Mouse (Mus musculus) liver, embryonic 15.5 days (tissue): ENCODE results near the gene Grb14. TPM values are rescaled to one million over a fixed set of nuclear protein-coding genes. Genes with fewer than 3 reads are reported as not detected.

Source experiments
- ATAC-seq: fragments of 200-750 bp; cut with Nextera tagmentation; 2 replicates; pipeline ENCODE4 v1.8.0; 2017; ENCODE audit warnings: moderate number of reproducible peaks, mild to moderate bottlenecking, moderate library complexity; ENCODE audit not compliant: insufficient read depth
- H3K27ac ChIP-seq: fragments of 300-500 bp; sonication (generic); replicated peaks from 2 replicates; pipeline ENCODE4 v1.5.1; 2015; ENCODE audit warnings: mild to moderate bottlenecking, inconsistent platforms
- H3K27me3 ChIP-seq: fragments of 300-500 bp; sonication (generic); 2 replicates; pipeline ENCODE4 v1.6.1; 2015; ENCODE audit warnings: mild to moderate bottlenecking, inconsistent platforms
- H3K36me3 ChIP-seq: fragments of 300-500 bp; sonication (generic); replicated peaks from 2 replicates; pipeline ENCODE4 v1.6.1; 2015; ENCODE audit warnings: moderate library complexity, mild to moderate bottlenecking, inconsistent platforms
- H3K4me1 ChIP-seq: fragments of 300-500 bp; sonication (generic); replicated peaks from 2 replicates; pipeline ENCODE4 v1.6.1; 2015; ENCODE audit warnings: inconsistent platforms
- H3K4me2 ChIP-seq: fragments of 300-500 bp; sonication (generic); 2 replicates; pipeline ENCODE4 v1.6.1; 2015; ENCODE audit warnings: moderate library complexity, mild to moderate bottlenecking, inconsistent platforms
- H3K4me3 ChIP-seq: fragments of 300-500 bp; sonication (generic); replicated peaks from 2 replicates; pipeline ENCODE4 v1.5.1; 2015; ENCODE audit warnings: mild to moderate bottlenecking, inconsistent platforms
- H3K9ac ChIP-seq: fragments of 300-500 bp; sonication (generic); 2 replicates; pipeline ENCODE4 v1.6.1; 2015; ENCODE audit warnings: moderate library complexity, mild to moderate bottlenecking, inconsistent platforms
- H3K9me3 ChIP-seq: fragments of 300-500 bp; sonication (generic); replicated peaks from 2 replicates; pipeline ENCODE4 v1.6.1; 2016; ENCODE audit warnings: inconsistent platforms
- WGBS: fragments of 180-500 bp; shearing (Covaris S2); methylation state at CpG from one replicate; pipeline ENCODE4 v1.1.7; 2015; ENCODE audit warnings: mixed read lengths; ENCODE audit not compliant: insufficient replicate concordance; 5-methylcytosine and 5-hydroxymethylcytosine counted together
- polyA plus RNA-seq: library from polyadenylated mRNA; unstranded; fragments of >200 nt; fragmentation: Nextera tagmentation; extraction: Ambion mirVana; gene quantifications from 2 replicates; pipeline ENCODE4 v1.2.1, GENCODE M21; 2015

Gene Grb14
- polyA plus RNA-seq, 1 experiment from 2014 or later: 8.0 TPM

- 37% methylated on average over 2 of the region's 2 CpGs for WGBS
- ATAC-seq: no peak
- no peaks in the 10 kb centered on the region for H3K36me3 ChIP-seq
Observed at GRCm38 (mm10) chr2:64949210-64949609, 75.6 kb downstream of the Grb14 start.

GRCm38 (mm10) chr2:64948418-64949169, 76.2 kb downstream of the Grb14 start:
- H3K36me3 ChIP-seq: no peaks in the 10 kb centered on the region
- 67% methylated on average over 12 of the region's 12 CpGs for WGBS
- H3K9ac ChIP-seq: no peak overlapping the region
- no peak overlapping the region for H3K4me2 ChIP-seq
- H3K4me1 ChIP-seq: no peaks in the 10 kb centered on the region
- H3K27me3 ChIP-seq: no peaks in the 10 kb centered on the region
- ATAC-seq: no peak
- H3K9me3 ChIP-seq: no peaks in the 10 kb centered on the region
- no peak overlapping the region for H3K27ac ChIP-seq
- H3K4me3 ChIP-seq: no peak overlapping the region

More at GRCm38 (mm10) chr2:64949210-64949609, 75.6 kb downstream of the Grb14 start:
- Histone ChIP-seq H3K9me3 (no peaks in the 10 kb centered on the region), H3K27ac (no peak overlapping the region), H3K4me1 (no peaks in the 10 kb centered on the region), H3K27me3 (no peaks in the 10 kb centered on the region), H3K4me3 (no peak overlapping the region), H3K9ac (no peak overlapping the region), H3K4me2 (no peak overlapping the region)

DNA sequence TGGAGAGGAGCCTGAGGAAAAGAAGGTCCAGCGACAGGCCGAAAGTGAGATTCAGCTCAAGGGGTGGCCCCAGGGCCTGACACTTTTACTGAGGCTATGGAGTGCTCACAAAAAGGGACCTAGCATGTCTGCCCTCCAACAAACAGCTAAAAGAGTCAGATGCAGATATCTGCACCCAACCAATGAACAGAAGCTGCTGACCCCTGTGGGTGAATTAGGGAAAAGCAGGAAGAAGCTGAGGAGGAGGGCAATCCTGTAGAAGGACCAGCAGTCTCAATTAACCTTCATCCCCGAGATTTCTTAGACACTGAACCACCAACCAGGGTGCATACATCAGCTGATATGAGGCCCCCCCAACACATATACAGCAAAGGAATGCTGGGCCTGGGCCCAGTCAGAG, 77.3 kb downstream of the Grb14 start:
- Histone ChIP-seq H3K4me1 (no peaks in the 10 kb centered on the region), H3K27ac (no peak overlapping the region), H3K4me3 (no peak overlapping the region), H3K9ac (no peak overlapping the region), H3K27me3 (no peaks in the 10 kb centered on the region), H3K36me3 (no peaks in the 10 kb centered on the region), H3K9me3 (no peaks in the 10 kb centered on the region), H3K4me2 (no peak overlapping the region)
- no peak for ATAC-seq
- WGBS: 59% methylated on average over 3 of the region's 3 CpGs

DNA sequence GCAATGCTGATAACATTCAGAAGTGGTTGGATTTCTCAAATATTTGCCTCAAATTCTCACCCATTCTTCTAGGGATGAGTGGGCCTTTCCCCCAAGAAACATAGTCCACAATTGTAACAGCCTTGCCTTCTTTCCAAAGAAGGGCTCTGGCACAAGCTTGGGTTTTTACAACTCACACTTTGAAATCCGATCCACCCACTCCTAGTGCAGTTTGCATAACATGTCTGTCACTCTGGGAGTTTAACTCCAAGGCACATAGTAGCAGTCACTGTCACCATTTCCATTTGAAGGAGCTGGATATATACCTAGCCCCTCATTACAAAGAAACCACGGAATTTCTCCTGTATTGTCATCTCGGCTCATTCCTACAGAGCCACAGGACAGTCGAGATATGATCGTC, 103.9 kb downstream of the Grb14 start:
- Histone ChIP-seq H3K9ac (no peak overlapping the region), H3K27me3 (no peaks in the 10 kb centered on the region), H3K27ac (no peak overlapping the region), H3K4me1 (no peaks in the 10 kb centered on the region), H3K4me2 (no peak overlapping the region), H3K9me3 (no peaks in the 10 kb centered on the region), H3K36me3 (no peaks in the 10 kb centered on the region), H3K4me3 (no peak overlapping the region)
- WGBS: 48% methylated on average over 5 of the region's 5 CpGs
- no peak for ATAC-seq

- no peaks in the 10 kb centered on the region for H3K9me3 ChIP-seq
- no peak overlapping the region for H3K27ac ChIP-seq
- H3K36me3 ChIP-seq: 0 out of 2 replicates have a peak, but pooled peaks cover 3% of the 10 kb centered on the region
- ATAC-seq: no peak
- no peak overlapping the region for H3K4me3 ChIP-seq
- no peaks in the 10 kb centered on the region for H3K4me1 ChIP-seq
- no peak overlapping the region for H3K4me2 ChIP-seq
- H3K27me3 ChIP-seq: no peaks in the 10 kb centered on the region
- WGBS: 48% methylated on average over 6 of the region's 6 CpGs
- no peak overlapping the region for H3K9ac ChIP-seq
Observed at GRCm38 (mm10) chr2:64915448-64915847, 109.3 kb downstream of the Grb14 start.

GRCm38 (mm10) chr2:64904877-64905276, 119.9 kb downstream of the Grb14 start:
- H3K4me3 ChIP-seq: no peak overlapping the region
- H3K27me3 ChIP-seq: no peaks in the 10 kb centered on the region
- 68% methylated on average over 5 of the region's 5 CpGs for WGBS
- H3K4me2 ChIP-seq: no peak overlapping the region
- H3K9ac ChIP-seq: no peak overlapping the region
- no peaks in the 10 kb centered on the region for H3K4me1 ChIP-seq
- no peak overlapping the region for H3K27ac ChIP-seq
- no peaks in the 10 kb centered on the region for H3K36me3 ChIP-seq
- no peaks in the 10 kb centered on the region for H3K9me3 ChIP-seq
- no peak for ATAC-seq

- Histone ChIP-seq H3K9me3 (no peaks in the 10 kb centered on the region), H3K36me3 (no peaks in the 10 kb centered on the region), H3K4me1 (no peaks in the 10 kb centered on the region), H3K9ac (no peak overlapping the region), H3K27ac (no peak overlapping the region), H3K4me2 (no peak overlapping the region), H3K4me3 (no peak overlapping the region), H3K27me3 (no peaks in the 10 kb centered on the region)
- WGBS: 62% methylated on average over 5 of the region's 5 CpGs
- no peak for ATAC-seq
Observed at GRCm38 (mm10) chr2:64897844-64898243, 126.9 kb downstream of the Grb14 start.

DNA sequence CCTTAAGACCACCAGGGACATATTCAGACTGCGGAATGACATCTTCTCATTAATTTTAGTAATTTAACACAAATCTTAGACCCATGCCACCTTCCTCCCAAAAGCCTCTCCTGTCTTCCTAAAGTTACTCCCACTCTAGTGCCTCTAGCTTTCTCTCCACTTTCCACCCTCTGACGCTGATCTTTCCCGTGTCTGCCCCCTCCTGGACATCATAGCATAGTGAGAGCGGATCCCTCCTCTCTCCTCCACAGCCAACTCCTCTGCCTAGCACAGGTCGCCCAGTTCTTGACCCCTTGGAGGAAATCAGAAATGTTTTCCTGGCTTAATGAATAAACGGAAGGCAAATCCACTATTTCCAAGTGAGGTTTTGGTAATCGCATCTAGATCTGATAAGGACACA, 131.6 kb downstream of the Grb14 start:
- H3K4me1 ChIP-seq: no peaks in the 10 kb centered on the region
- no peaks in the 10 kb centered on the region for H3K9me3 ChIP-seq
- H3K9ac ChIP-seq: no peak overlapping the region
- H3K27ac ChIP-seq: no peak overlapping the region
- H3K4me2 ChIP-seq: no peak overlapping the region
- no peak overlapping the region for H3K4me3 ChIP-seq
- H3K27me3 ChIP-seq: no peaks in the 10 kb centered on the region
- ATAC-seq: no peak
- H3K36me3 ChIP-seq: no peaks in the 10 kb centered on the region
- 51% methylated on average over 7 of the region's 7 CpGs for WGBS

- H3K36me3 ChIP-seq: no peaks in the 10 kb centered on the region
- H3K27me3 ChIP-seq: no peaks in the 10 kb centered on the region
- 36% methylated on average over 6 of the region's 6 CpGs for WGBS
- no peaks in the 10 kb centered on the region for H3K4me1 ChIP-seq
- no peaks in the 10 kb centered on the region for H3K9me3 ChIP-seq
- H3K4me2 ChIP-seq: no peak overlapping the region
- H3K4me3 ChIP-seq: no peak overlapping the region
- no peak for ATAC-seq
- H3K27ac ChIP-seq: no peak overlapping the region
- no peak overlapping the region for H3K9ac ChIP-seq
Observed at GRCm38 (mm10) chr2:64887098-64887757, 137.6 kb downstream of the Grb14 start.

DNA sequence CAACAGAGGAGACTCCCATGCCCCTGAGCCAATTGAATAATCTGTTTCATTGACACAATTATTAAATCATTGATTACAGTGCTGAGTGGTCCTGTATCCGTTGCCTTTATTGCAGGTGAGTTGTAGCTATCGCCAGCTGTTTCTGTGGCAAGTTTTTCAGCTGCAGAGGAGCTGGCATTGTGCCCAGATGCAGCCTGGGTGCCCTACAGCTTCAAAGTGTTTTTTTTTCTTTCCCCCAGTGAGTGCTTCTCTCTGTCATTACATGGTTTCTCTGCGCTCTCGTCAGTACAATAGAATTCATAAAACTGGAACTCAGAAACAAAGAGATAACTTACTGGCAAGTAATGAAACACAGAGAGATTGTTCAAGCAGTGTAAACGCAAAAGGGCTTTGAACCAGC, 139.1 kb downstream of the Grb14 start:
- no peaks in the 10 kb centered on the region for H3K36me3 ChIP-seq
- no peak for ATAC-seq
- H3K9ac ChIP-seq: no peak overlapping the region
- H3K4me3 ChIP-seq: no peak overlapping the region
- H3K27me3 ChIP-seq: no peaks in the 10 kb centered on the region
- 73% methylated on average over 5 of the region's 5 CpGs for WGBS
- H3K9me3 ChIP-seq: no peaks in the 10 kb centered on the region
- no peaks in the 10 kb centered on the region for H3K4me1 ChIP-seq
- H3K4me2 ChIP-seq: no peak overlapping the region
- no peak overlapping the region for H3K27ac ChIP-seq

GRCm38 (mm10) chr2:64878275-64878674, 146.5 kb downstream of the Grb14 start:
- H3K9ac ChIP-seq: no peak overlapping the region
- no peaks in the 10 kb centered on the region for H3K27me3 ChIP-seq
- H3K36me3 ChIP-seq: no peaks in the 10 kb centered on the region
- WGBS: 25% methylated on average over 2 of the region's 2 CpGs
- no peaks in the 10 kb centered on the region for H3K4me1 ChIP-seq
- no peak overlapping the region for H3K4me2 ChIP-seq
- H3K27ac ChIP-seq: no peak overlapping the region
- H3K9me3 ChIP-seq: no peaks in the 10 kb centered on the region
- no peak for ATAC-seq
- H3K4me3 ChIP-seq: no peak overlapping the region
